Mouse (Mus musculus) cerebellum, adult 11 months (tissue): Measurements from ENCODE around the gene Cfap36.

Experiments used
- DNase-seq: peaks from one replicate; pipeline ENCODE4 v3.0.0; 2022

Gene Cfap36

GRCm38 (mm10) chr11:29246883-29247650 lies at the start of gene Cfap36:
TSS of gene Cfap36 (minus strand) at chr11:29247409.
- peak; percentile 89 for DNase-seq

GRCm38 (mm10) chr11:29287305-29287704 lies 40.1 kb upstream of the Cfap36 start:
- DNase-seq = no peak

DNA sequence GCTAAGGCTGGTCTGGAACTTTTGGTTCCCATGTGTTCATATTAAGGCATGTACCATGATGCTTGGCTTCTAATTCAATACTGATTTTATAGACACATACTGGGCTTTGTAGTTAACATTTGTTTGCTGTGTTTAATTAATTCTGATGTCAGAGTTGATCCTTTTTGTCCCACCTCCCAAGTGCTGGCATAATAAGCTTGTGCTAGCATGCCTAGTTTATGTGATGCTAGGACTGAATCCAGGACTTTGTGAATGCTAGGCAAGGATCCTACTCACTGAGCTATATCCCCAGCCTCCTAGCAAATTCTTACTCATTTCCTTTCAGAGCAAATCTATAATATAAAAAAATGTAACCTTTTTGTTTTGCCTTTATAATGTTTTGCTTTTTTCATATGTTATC lies 38.8 kb upstream of the Cfap36 start:
- DNase-seq = no peak

GRCm38 (mm10) chr11:29274758-29275157 lies 27.5 kb upstream of the Cfap36 start:
- no peak for DNase-seq

DNA sequence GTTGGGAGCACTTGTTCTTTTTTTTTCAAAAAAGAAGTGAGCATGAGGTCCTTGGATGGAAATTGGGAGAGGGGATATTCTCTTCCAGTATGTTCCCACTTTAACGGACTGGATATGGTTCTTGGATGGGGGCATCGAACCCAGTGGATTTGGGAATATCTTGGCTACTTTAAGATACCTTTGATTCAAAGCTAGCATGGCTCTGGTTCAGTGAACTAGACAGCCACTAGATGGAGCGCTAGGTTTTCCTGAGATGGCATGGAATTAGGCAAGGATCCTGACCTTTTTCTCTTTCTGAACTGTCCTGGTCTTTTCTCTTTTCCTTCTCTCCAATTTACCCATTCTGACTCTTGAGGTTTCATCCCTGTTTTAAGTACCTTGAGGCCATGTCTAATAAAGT lies 20.6 kb upstream of the Cfap36 start:
- DNase-seq = peak; percentile 18

- DNase-seq = no peak
These were observed 7.4 kb upstream of the Cfap36 start for GRCm38 (mm10) chr11:29254643-29255042.

GRCm38 (mm10) chr11:29248386-29248785 lies 1.2 kb upstream of the Cfap36 start:
- no peak for DNase-seq

GRCm38 (mm10) chr11:29247725-29248124 lies 516 bp upstream of the Cfap36 start:
- DNase-seq = no peak

GRCm38 (mm10) chr11:29245988-29246387 lies 1.2 kb downstream of the Cfap36 start:
- no peak for DNase-seq

DNA sequence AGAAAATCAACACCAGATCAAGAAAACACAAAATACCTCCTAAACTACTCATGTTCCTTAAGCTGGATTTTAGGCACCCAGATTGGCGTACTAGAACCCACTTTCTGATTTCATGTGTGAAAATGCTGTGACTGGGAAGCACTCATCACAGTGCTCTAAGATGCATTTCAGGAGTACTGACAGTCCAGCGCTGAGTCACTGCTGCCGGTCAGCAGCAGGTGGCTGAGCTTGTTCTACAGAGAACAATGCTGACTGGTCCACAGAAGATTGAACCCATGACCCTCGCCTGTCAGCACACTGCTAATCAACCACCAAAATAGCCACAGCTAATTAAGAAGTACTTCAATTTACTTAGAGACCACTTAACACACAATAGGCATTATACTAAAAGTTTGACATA lies 5.2 kb downstream of the Cfap36 start:
- no peak for DNase-seq

DNA sequence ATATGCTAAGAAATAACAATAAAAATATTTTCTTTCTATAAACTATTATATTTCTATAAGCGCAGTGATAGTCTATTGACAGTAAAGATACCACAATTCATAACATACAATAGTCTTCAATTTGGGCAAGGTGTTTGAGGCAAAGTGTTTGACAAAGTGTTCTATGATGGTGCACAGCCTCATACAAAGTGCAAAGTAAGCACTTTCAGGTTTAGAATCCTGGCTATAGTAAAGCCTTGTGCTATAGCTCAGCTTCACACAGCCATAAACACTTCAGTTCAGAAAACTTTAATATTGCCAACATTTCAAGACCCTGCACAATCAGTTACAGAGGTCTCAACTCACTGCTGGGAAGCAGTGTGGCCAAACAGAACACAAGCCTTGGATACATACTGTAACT lies 7.9 kb downstream of the Cfap36 start:
- no peak for DNase-seq

GRCm38 (mm10) chr11:29238551-29238950 lies 8.7 kb downstream of the Cfap36 start:
- no peak for DNase-seq

DNA sequence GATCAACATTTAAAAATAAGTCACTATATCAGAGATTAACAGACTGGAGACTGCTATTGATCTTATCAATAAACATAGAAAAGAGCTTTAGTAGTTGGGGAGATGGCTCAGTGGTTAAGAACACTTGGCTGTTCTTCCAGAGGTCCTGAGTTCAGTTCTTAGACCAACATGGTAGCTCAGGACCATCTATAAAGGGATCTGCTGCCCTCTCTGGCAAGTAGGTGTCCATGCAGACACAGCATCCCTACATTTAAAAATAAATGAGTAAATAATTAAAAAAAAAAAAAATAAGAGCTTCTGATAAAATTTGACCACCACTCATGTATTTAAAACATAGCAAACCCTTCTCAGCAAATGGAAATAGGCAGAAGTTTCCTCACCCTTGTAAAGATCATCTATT lies 9.2 kb downstream of the Cfap36 start:
- DNase-seq = no peak

GRCm38 (mm10) chr11:29237364-29237763 lies 9.8 kb downstream of the Cfap36 start:
- DNase-seq = no peak

GRCm38 (mm10) chr11:29233569-29233968 lies 13.6 kb downstream of the Cfap36 start:
- DNase-seq = no peak

DNA sequence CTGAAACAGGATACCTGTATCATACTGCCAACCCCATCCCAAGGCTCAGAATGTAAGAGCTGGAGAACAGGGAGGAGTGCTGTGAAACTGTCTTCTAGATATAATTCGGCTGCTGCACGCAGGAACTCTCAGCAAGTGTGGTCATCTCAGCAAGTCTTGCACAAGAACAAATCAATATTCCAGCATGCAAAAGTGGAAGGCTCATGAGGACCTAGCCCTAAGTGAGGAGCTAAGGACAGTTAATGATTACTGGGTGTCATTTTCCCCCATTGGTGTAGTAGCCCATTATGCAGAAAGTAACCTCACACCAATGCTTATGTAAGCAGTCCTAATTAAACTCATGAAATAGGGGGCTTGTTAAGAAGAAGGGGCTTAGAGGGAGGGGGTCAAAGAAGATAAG lies 18.3 kb downstream of the Cfap36 start:
- no peak for DNase-seq

DNA sequence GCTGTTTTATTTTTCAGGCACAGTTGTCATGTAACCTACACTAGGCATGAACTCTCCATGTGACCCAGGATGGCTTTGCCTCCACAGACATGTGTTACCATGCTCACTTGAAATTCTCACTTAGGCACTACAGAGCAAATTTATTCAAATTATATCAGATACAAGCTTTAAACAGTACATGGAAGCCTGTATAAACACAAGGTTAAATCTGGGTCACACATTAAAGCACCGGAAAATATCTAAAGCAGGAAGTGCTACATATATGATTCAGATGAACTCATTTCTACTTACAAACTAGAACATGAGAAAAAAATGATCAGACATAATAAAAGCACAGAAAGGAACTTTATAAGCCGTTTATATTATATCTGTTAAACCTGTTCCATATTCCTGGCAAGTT lies 22.5 kb downstream of the Cfap36 start:
- no peak for DNase-seq

- no peak for DNase-seq
These were observed 24.9 kb downstream of the Cfap36 start for GRCm38 (mm10) chr11:29222310-29222709.

DNA sequence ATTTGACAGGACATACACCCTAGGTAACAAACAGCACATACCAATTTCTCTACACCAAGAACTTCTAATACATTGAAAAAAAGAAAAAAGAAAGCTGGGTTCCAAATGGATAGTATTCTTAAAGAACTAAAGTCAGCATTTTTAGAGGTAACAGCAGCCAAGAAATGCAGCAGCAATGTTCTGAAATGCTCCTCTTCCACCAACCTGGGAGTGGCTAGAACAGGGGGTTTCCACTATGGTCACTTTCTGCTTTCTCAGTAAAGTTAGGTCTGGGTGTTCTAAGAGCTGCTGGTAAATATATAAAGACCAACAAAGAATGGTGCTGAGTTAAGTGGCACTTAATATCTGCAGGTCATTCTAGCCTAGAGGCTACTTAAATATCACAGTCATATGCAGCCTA lies 28.2 kb downstream of the Cfap36 start:
- no peak for DNase-seq

DNA sequence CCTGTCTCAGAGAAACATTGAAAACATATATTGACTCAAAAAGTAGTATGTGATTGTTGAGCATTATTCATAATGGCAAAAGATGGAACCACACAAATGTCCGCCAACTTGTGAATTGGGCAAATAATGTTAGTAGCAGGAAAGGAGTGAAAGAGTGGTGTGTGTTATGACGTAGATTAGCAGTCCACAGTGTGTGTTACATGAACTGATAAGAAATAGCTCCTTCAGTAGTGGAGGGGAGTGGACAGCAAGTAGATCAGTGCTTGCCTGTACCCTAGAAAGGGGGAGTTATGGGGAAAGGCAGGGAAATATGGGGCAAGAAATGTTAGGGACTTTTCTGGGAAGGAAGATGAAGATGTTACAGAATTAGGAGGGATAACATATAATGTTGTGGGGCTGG lies 31.0 kb downstream of the Cfap36 start:
- no peak for DNase-seq

- DNase-seq = no peak
These were observed 37.4 kb downstream of the Cfap36 start for GRCm38 (mm10) chr11:29209774-29210173.

DNA sequence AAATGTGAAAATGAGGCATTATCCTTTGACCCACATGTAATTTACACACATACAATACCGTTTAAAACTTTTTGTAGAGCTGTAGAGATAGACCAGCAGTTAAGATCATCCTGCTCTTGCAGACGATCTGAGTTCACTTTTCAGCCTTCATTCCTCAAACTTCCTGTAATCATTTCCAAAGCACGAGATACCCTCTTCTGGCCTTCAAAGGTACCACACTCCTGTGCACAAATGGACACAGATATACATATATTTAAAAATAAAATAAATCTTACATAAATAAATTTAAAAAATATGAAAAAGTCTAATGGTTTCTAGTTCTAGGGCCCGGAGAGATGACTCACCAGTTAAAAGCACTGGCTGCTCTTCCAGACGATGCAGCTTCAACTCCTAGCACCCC lies 43.6 kb downstream of the Cfap36 start:
- DNase-seq = no peak

DNA sequence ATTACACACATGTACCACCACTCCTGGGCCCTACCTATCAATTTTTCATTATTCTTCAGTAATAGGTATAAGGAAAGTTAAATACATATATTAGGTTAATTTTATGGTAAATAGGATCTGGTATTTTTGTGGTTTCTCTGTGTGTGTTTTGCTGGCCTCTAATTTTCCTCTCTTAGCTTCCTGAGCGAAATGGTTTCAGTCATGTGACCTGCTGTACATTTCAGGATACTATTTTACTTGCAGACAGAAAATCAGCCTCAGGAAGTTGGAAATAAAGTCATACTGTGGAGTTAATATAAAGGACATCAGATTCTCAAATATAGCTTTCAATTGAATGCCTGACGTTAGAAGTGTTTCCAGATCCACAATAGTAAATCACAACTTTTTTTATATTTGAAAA lies 58.2 kb downstream of the Cfap36 start:
- DNase-seq = no peak

DNA sequence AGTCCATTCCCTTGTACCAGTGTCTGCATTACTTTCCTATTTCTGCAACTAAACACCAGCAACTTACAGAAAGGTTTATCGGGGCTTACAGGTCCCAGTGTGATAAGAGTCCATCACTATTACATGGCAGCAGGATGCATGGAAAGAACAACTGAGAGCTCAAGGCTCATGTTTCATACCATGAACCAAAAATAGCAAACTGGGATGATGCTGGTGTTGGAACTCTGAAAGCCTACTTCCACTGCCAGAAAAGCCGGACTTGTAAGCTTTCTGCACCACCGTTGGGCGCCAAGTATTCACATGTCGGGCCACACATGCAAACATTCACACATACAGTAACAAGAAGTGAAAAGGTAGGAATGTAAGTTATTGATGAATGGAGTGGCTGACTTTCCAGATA lies 65.5 kb downstream of the Cfap36 start:
- no peak for DNase-seq

DNA sequence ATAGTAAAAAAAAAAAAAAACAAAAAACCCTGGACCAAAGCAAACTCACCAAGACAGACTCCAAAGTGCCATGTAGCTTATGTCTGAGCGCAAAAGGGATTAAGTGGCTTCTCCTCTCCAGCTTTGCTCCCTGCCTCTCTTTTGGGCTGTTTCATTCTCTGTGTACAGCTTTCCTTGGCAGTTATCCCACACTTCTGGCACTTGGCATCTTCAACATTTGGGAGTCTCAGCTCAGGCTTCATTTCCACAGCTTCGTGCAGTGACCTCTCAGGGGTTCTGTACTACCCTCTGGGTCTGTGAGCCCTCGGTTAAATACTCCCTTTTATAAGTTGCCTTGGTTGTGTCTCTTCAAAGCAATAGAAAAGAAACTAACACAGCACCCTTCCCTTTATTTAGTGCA lies 66.6 kb downstream of the Cfap36 start:
- peak; percentile 49 for DNase-seq
